Mouse (Mus musculus) adrenal gland, adult 8-10 months (tissue): Measurements from ENCODE around the gene Gm47189. TPM values are rescaled to one million over a fixed set of nuclear protein-coding genes. Genes with fewer than 3 reads are reported as not detected.
"Not testable (repeated sequence)": the region's sequence is repeated elsewhere in the genome, so short reads cannot be mapped to it uniquely, and the experiment has no call there.

Experiments
- DNase-seq: peaks from one replicate; pipeline ENCODE4 v3.0.0; 2022
- total RNA-seq, 4 experiments: library from RNA; stranded (reverse); gene quantifications; 2 replicates each; pipeline ENCODE4 v1.2.4; 2022

Gm47189 gene
- not detected for total RNA-seq

DNA sequence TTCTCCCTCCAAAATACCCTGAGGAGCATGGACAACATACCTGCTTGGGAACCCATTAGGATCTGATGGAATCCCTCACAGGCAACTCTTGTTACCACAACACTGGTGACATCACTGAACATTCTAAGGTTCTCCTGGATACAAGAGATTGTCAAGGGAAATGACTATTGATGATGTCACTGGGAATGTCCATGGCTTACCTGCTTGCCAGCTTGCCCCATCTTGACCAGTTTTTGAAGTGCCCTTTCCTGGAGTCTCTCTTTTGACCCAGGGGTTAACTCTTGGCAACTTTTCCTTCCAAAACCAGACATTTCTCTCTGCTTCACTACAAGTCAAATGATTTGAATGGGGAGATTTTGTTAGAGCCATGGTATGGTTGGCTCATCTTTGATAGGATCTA, at the start of gene Gm47189:
TSS of gene Gm47189 (minus strand) at position 101 of the 400 bp plus-strand sequence.
- DNase-seq = not testable (repeated sequence)

GRCm38 (mm10) chr14:41755931-41756330, 16.3 kb downstream of the Gm47189 start:
- peak; percentile 0 for DNase-seq

- not testable (repeated sequence) for DNase-seq
These were observed 21.7 kb downstream of the Gm47189 start, which contains the start of gene Gm7929 for GRCm38 (mm10) chr14:41750514-41750913. Gm7929 (minus strand) TSS chr14:41750614.

DNA sequence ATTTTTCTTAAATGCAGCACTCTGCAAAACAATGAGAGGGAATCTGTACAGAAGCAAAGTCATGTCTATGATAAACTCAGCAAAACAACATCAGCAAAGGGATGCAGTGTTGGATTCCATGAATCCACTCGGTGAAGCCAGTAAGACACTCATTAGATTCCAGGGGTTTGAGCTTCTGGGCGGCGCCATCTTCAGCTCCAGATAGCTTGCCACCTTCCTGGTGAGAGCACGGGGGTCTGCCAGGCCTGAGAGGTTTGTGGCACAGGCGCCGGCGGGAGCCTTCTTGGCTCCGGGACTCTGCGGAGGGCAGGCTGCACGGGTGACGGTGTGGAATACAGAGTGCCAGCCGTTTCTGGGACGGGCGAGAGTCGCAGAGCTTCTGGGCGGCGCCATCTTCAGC, 48.8 kb downstream of the Gm47189 start:
- not testable (repeated sequence) for DNase-seq

DNA sequence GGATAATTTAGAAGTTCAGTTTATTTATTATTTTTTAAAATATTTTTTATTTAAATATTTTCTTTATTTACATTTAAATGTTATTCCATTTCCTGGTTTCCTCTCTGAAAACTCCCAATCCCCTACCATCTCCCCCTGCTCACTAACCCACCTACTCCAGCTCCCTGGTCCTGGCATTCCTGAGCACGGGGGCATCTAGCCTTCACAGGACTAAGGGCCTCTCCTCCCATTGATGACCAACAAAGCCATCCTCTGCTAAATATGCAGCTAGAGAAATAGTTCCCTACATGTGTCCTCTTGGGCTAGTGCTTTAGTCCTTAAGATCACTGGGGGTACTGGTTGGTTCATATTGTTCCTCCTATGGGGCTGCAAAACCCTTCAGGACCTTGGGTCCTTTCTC, 55.1 kb downstream of the Gm47189 start:
- not testable (repeated sequence) for DNase-seq

Other genes starting within 250 kb of the Gm47189 start
- not detected for gene Gm7970, start 216.9 kb downstream of the Gm47189 start, total RNA-seq
- gene 1700049E17Rik2, start 199.2 kb downstream of the Gm47189 start, total RNA-seq = not detected
- not detected for gene Gm3072, start 147.8 kb downstream of the Gm47189 start, total RNA-seq
- not detected for gene Gm3676, start 126.0 kb downstream of the Gm47189 start, total RNA-seq
- gene Gm8068, start 70.6 kb downstream of the Gm47189 start, total RNA-seq = not detected
- gene Gm7929, start 21.8 kb downstream of the Gm47189 start, total RNA-seq = not detected
- gene Gm7980, start 134.8 kb upstream of the Gm47189 start, total RNA-seq = not detected
- gene 1700049E17Rik1, start 152.5 kb upstream of the Gm47189 start, total RNA-seq = not detected
- not detected for gene 1700024B05Rik, start 171.6 kb upstream of the Gm47189 start, total RNA-seq
- not detected for gene Gm6401, start 195.5 kb upstream of the Gm47189 start, total RNA-seq
- not detected for gene Gm3543, start 210.9 kb upstream of the Gm47189 start, total RNA-seq